In genomic region chr17:83335183-83335584, GRCm38 (mm10) we compare ENCODE assay signal across 7 mouse cellular contexts. TPM values are rescaled to one million over a fixed set of nuclear protein-coding genes. Genes with fewer than 3 reads are reported as not detected.
A peak's percentile ranks its signal among the peaks of the same experiment; 100 is the strongest.
DNase-seq lines count a peak whose midpoint lies in the region; ATAC-seq lines count a peak whose summit lies in the region.

No protein-coding gene starts in this region.

- no peaks in the 10 kb centered on the region for H3K36me3 ChIP-seq in kidney, embryonic 15.5 days
- H3K36me3 ChIP-seq in embryonic facial prominence, embryonic 10.5 days (replicated peaks): no peaks in the 10 kb centered on the region
- H3K36me3 ChIP-seq in hindbrain, embryonic 16.5 days (ENCODE audit: control insufficient read depth, insufficient read depth, low read length): no peaks in the 10 kb centered on the region
- H3K36me3 ChIP-seq in midbrain, embryonic 14.5 days (ENCODE audit: control insufficient read depth, insufficient read depth, low read length): no peaks in the 10 kb centered on the region

- no peak for DNase-seq in kidney, postnatal 36 days
- DNase-seq in embryonic facial prominence, embryonic 10.5 days (ENCODE audit: low spot score): peak; percentile 8
- no peak for DNase-seq in midbrain, embryonic 14.5 days
- DNase-seq in gastrocnemius, postnatal 10 days: no peak
- no peak for DNase-seq in thymus, postnatal 14 days

- no peak overlapping the region for H3K9ac ChIP-seq in kidney, embryonic 15.5 days
- no peak overlapping the region for H3K9ac ChIP-seq in hindbrain, embryonic 16.5 days (ENCODE audit: low read depth, low read length)
- H3K9ac ChIP-seq in midbrain, embryonic 14.5 days (replicated peaks; ENCODE audit: low read length): no peak overlapping the region

- H3K27me3 ChIP-seq in kidney, embryonic 15.5 days: no peaks in the 10 kb centered on the region
- no peaks in the 10 kb centered on the region; the same call in 1 of the 2 replicates for H3K27me3 ChIP-seq in embryonic facial prominence, embryonic 10.5 days (replicated peaks; ENCODE audit: low read depth, poor library complexity, severe bottlenecking)
- H3K27me3 ChIP-seq in hindbrain, embryonic 16.5 days (replicated peaks; ENCODE audit: control insufficient read depth, insufficient read depth, low read length): no peaks in the 10 kb centered on the region
- no peaks in the 10 kb centered on the region for H3K27me3 ChIP-seq in midbrain, embryonic 14.5 days (ENCODE audit: control insufficient read depth, insufficient read depth, low read length)

- peak overlapping the region; percentile 10; the same call in 1 of the 2 replicates for H3K4me3 ChIP-seq in kidney, embryonic 15.5 days (replicated peaks)
- peak overlapping the region; percentile 25; the same call in 1 of the 2 replicates for H3K4me3 ChIP-seq in embryonic facial prominence, embryonic 10.5 days
- H3K4me3 ChIP-seq in hindbrain, embryonic 16.5 days (ENCODE audit: low read length): no peak overlapping the region
- no peak overlapping the region for H3K4me3 ChIP-seq in midbrain, embryonic 14.5 days (replicated peaks; ENCODE audit: low read depth, low read length)

- no peak overlapping the region for H3K27ac ChIP-seq in kidney, embryonic 15.5 days
- H3K27ac ChIP-seq in embryonic facial prominence, embryonic 10.5 days (replicated peaks): no peak overlapping the region
- H3K27ac ChIP-seq in hindbrain, embryonic 16.5 days (ENCODE audit: low read depth, low read length): no peak overlapping the region
- no peak overlapping the region for H3K27ac ChIP-seq in midbrain, embryonic 14.5 days (replicated peaks; ENCODE audit: low read depth, low read length)

- peak overlapping the region; percentile 43 for H3K4me2 ChIP-seq in kidney, embryonic 15.5 days
- peak overlapping the region; percentile 33; the same call in 1 of the 2 replicates for H3K4me2 ChIP-seq in hindbrain, embryonic 16.5 days (ENCODE audit: low read length)
- H3K4me2 ChIP-seq in midbrain, embryonic 14.5 days (ENCODE audit: low read length): peak overlapping the region; percentile 27

- 42% methylated on average over 13 of the region's 13 CpGs for WGBS in kidney, embryonic 15.5 days
- 50% methylated on average over 13 of the region's 13 CpGs for WGBS in embryonic facial prominence, embryonic 10.5 days
- WGBS in hindbrain, embryonic 16.5 days: 49% methylated on average over 13 of the region's 13 CpGs
- 48% methylated on average over 13 of the region's 13 CpGs for WGBS in midbrain, embryonic 14.5 days

- ATAC-seq in kidney, embryonic 15.5 days (replicated peaks; ENCODE audit: low FRiP score): no peak
- ATAC-seq in hindbrain, embryonic 16.5 days: no peak
- ATAC-seq in midbrain, embryonic 14.5 days (ENCODE audit: low FRiP score, low TSS enrichment): no peak

- H3K9me3 ChIP-seq in kidney, embryonic 15.5 days (replicated peaks): no peaks in the 10 kb centered on the region
- H3K9me3 ChIP-seq in embryonic facial prominence, embryonic 10.5 days: no peaks in the 10 kb centered on the region
- no peaks in the 10 kb centered on the region for H3K9me3 ChIP-seq in hindbrain, embryonic 16.5 days (ENCODE audit: control insufficient read depth, low read length)
- H3K9me3 ChIP-seq in midbrain, embryonic 14.5 days (ENCODE audit: control insufficient read depth, low read length): no peaks in the 10 kb centered on the region

- peaks cover 12% of the 10 kb centered on the region; the same call in 1 of the 2 replicates for H3K4me1 ChIP-seq in kidney, embryonic 15.5 days
- H3K4me1 ChIP-seq in embryonic facial prominence, embryonic 10.5 days: peaks cover 5% of the 10 kb centered on the region
- no peaks in the 10 kb centered on the region for H3K4me1 ChIP-seq in hindbrain, embryonic 16.5 days (ENCODE audit: control insufficient read depth, insufficient read depth, low read depth, low read length)
- no peaks in the 10 kb centered on the region for H3K4me1 ChIP-seq in midbrain, embryonic 14.5 days (ENCODE audit: control insufficient read depth, insufficient read depth, low read length)

RNA-seq across cellular contexts. Expression of gene Eml4, which starts 15.5 kb away (rescaled TPM):
- 35.6 and 37.3 TPM in 2 replicates for polyA plus RNA-seq in kidney, embryonic 15.5 days (2015; fragmentation: Nextera tagmentation; extraction: Ambion mirVana)
- 56.0 and 58.3 TPM in 2 replicates for polyA plus RNA-seq in embryonic facial prominence, embryonic 10.5 days (2016; fragmentation: Nextera tagmentation; extraction: Ambion mirVana)
- polyA plus RNA-seq in hindbrain, embryonic 16.5 days (2015; fragmentation: Nextera tagmentation; extraction: Ambion mirVana): 22.7 and 28.0 TPM in 2 replicates
- polyA plus RNA-seq in midbrain, embryonic 14.5 days (2014; fragmentation: Nextera tagmentation; extraction: Ambion mirVana): 24.9 and 38.9 TPM in 2 replicates
- total RNA-seq in gastrocnemius, postnatal 10 days (2021): 1 to 10 TPM; 4.8 to 7.7 TPM

Comparison
In these comparisons a context has a peak if more than half of its experiments do, and no peak if none do; other contexts are left out.
1. H3K4me3 ChIP-seq: peak in kidney, embryonic 15.5 days (single experiment) and embryonic facial prominence, embryonic 10.5 days (single experiment); none in hindbrain, embryonic 16.5 days (single experiment) and midbrain, embryonic 14.5 days (single experiment).
2. Peak in every context shown above with its lines, with median percentiles within 50 percentile points of each other: H3K4me2 ChIP-seq.